Mouse (Mus musculus): ENCODE results near the gene Coro1c. TPM values are rescaled to one million over a fixed set of nuclear protein-coding genes. Genes with fewer than 3 reads are reported as not detected.

The Coro1c gene
- total and polyA plus RNA-seq, 3 experiments = 66.1 to 87.4 (median 69.9) TPM

GRCm38 (mm10) chr5:113807712-113808111 lies 100.8 kb downstream of the Coro1c start:
- no peak for TF ChIP-seq E2F4 (IDR thresholded peaks at IDR 0.05; ENCODE audit: insufficient replicate concordance, low read depth, low read length)
- TF ChIP-seq NRF1 (IDR thresholded peaks at IDR 0.05; ENCODE audit: low read depth, low read length) = no peak
- TF ChIP-seq PAX5 (IDR thresholded peaks at IDR 0.05; ENCODE audit: low read length) = no peak
- no peak for TF ChIP-seq NELFE (IDR thresholded peaks at IDR 0.05; ENCODE audit: low read depth, low read length)
- no peak for TF ChIP-seq MAX (IDR thresholded peaks at IDR 0.05; ENCODE audit: low read length)
- TF ChIP-seq JUND (conservative IDR thresholded peaks at IDR 0.05; ENCODE audit: low read depth, low read length) = no peak
- TF ChIP-seq POLR2A (IDR thresholded peaks at IDR 0.05; ENCODE audit: low read depth, low read length) = no peak
- no peak for TF ChIP-seq ZMIZ1 (IDR thresholded peaks at IDR 0.05; ENCODE audit: low read depth, low read length)
- TF ChIP-seq ELF1 (IDR thresholded peaks at IDR 0.05; ENCODE audit: low read depth, low read length) = no peak
- TF ChIP-seq TBP (conservative IDR thresholded peaks at IDR 0.05; ENCODE audit: low read depth, low read length) = no peak
- no peak for TF ChIP-seq GABPA (IDR thresholded peaks at IDR 0.05; ENCODE audit: insufficient replicate concordance, low read depth, low read length)
- no peak for TF ChIP-seq SMC3 (IDR thresholded peaks at IDR 0.05; ENCODE audit: low read depth, low read length)
- TF ChIP-seq TCF12 (IDR thresholded peaks at IDR 0.05; ENCODE audit: low read depth, low read length) = no peak
- no peak for TF ChIP-seq IRF4 (IDR thresholded peaks at IDR 0.05; ENCODE audit: low read depth, low read length)
- no peak for TF ChIP-seq ETS1 (conservative IDR thresholded peaks at IDR 0.05; ENCODE audit: low read depth, low read length)
- TF ChIP-seq MYC (IDR thresholded peaks at IDR 0.05; ENCODE audit: low read depth, low read length) = no peak
- no peak for TF ChIP-seq CHD1 (IDR thresholded peaks at IDR 0.05; ENCODE audit: low read depth, low read length)
- no peak for TF ChIP-seq CTCF (conservative IDR thresholded peaks at IDR 0.05 in 1 of 2, IDR thresholded peaks at IDR 0.05 in 1 of 2; ENCODE audit: low read depth in 2 of 2, low read length in 2 of 2)
- dilution Hi-C loops (cut with MboI; ENCODE audit: extremely low pct_ligation_motif_present, extremely low pct_unique_long_range_greater_than_20kb, low sequenced_read_pairs) (no loop called here), in situ Hi-C loops (cut with MboI; ENCODE audit: low pct_ligation_motif_present, low pct_unique_long_range_greater_than_20kb, low sequenced_read_pairs) (no loop called here)
- Histone ChIP-seq H3K27me3 (replicated peaks) (peaks cover 1% of the 10 kb centered on the region), H3K36me3 (replicated peaks in 1 of 2; ENCODE audit: control insufficient read depth in 1 of 2, insufficient read depth in 1 of 2, low read length in 1 of 2) (no peaks in the 10 kb centered on the region), H3K4me3 (replicated peaks in 1 of 3; ENCODE audit: low read depth in 2 of 3, low read length in 2 of 3, poor library complexity in 1 of 3) (no peak overlapping the region), H3K4me2 (ENCODE audit: insufficient read depth, low read depth, poor library complexity, severe bottlenecking) (no peak overlapping the region), H3K79me2 (replicated peaks; ENCODE audit: control insufficient read depth, extremely low read depth, insufficient read depth, poor library complexity, severe bottlenecking) (no peaks in the 10 kb centered on the region), H3K9ac (ENCODE audit: insufficient read depth, low read depth) (no peak overlapping the region), H3K9me3 (replicated peaks; ENCODE audit: low read length) (peaks cover 2% of the 10 kb centered on the region), H3K27ac (ENCODE audit: insufficient read depth, low read depth) (no peak overlapping the region), H3K4me1 (ENCODE audit: control insufficient read depth in 1 of 2, insufficient read depth in 2 of 2) (peaks cover 18 to 30% of the 10 kb centered on the region in 2 experiments)
- DNase-seq (ENCODE audit: extremely low read depth) = no peak

GRCm38 (mm10) chr5:113806414-113806813 lies 102.1 kb downstream of the Coro1c start:
- dilution Hi-C loops (cut with MboI; ENCODE audit: extremely low pct_ligation_motif_present, extremely low pct_unique_long_range_greater_than_20kb, low sequenced_read_pairs) = no loop called here
- Histone ChIP-seq H3K4me2 (ENCODE audit: insufficient read depth, low read depth, poor library complexity, severe bottlenecking) (no peak overlapping the region), H3K27me3 (replicated peaks) (peaks cover 1% of the 10 kb centered on the region), H3K9me3 (replicated peaks; ENCODE audit: low read length) (peaks cover 2% of the 10 kb centered on the region), H3K27ac (ENCODE audit: insufficient read depth, low read depth) (no peak overlapping the region), H3K9ac (ENCODE audit: insufficient read depth, low read depth) (no peak overlapping the region), H3K79me2 (replicated peaks; ENCODE audit: control insufficient read depth, extremely low read depth, insufficient read depth, poor library complexity, severe bottlenecking) (no peaks in the 10 kb centered on the region), H3K4me3 (replicated peaks in 1 of 3; ENCODE audit: low read depth in 2 of 3, low read length in 2 of 3, poor library complexity in 1 of 3) (no peak overlapping the region), H3K36me3 (replicated peaks in 1 of 2; ENCODE audit: control insufficient read depth in 1 of 2, insufficient read depth in 1 of 2, low read length in 1 of 2) (no peaks in the 10 kb centered on the region), H3K4me1 (ENCODE audit: control insufficient read depth in 1 of 2, insufficient read depth in 2 of 2) (peaks cover 18 to 27% of the 10 kb centered on the region in 2 experiments)
- in situ Hi-C loops (cut with MboI; ENCODE audit: low pct_ligation_motif_present, low pct_unique_long_range_greater_than_20kb, low sequenced_read_pairs) = no loop called here
- DNase-seq (ENCODE audit: extremely low read depth) = no peak
- TF ChIP-seq ZKSCAN1 (IDR thresholded peaks at IDR 0.05; ENCODE audit: borderline replicate concordance, low read depth, low read length) (no peak), ETS1 (conservative IDR thresholded peaks at IDR 0.05; ENCODE audit: low read depth, low read length) (0 out of 2 replicates have a peak, but pooled peaks have one; percentile 25), TCF12 (IDR thresholded peaks at IDR 0.05; ENCODE audit: low read depth, low read length) (peak; percentile 44; the same call in 1 of the 2 replicates), PAX5 (IDR thresholded peaks at IDR 0.05; ENCODE audit: low read length) (no peak), TBP (conservative IDR thresholded peaks at IDR 0.05; ENCODE audit: low read depth, low read length) (no peak), BHLHE40 (IDR thresholded peaks at IDR 0.05; ENCODE audit: low read depth, low read length) (0 out of 2 replicates have a peak, but pooled peaks have one; percentile 21), SMC3 (IDR thresholded peaks at IDR 0.05; ENCODE audit: low read depth, low read length) (no peak), SIN3A (IDR thresholded peaks at IDR 0.05; ENCODE audit: low read length) (no peak), USF1 (IDR thresholded peaks at IDR 0.05; ENCODE audit: low read depth, low read length) (no peak), POLR2A (IDR thresholded peaks at IDR 0.05; ENCODE audit: low read depth, low read length) (no peak), MAFK (IDR thresholded peaks at IDR 0.05; ENCODE audit: insufficient replicate concordance, low read length) (no peak)

Data from CH12.LX (cell line).